Comparison of ENCODE assay signal across 8 mouse cellular contexts in the genomic region with DNA sequence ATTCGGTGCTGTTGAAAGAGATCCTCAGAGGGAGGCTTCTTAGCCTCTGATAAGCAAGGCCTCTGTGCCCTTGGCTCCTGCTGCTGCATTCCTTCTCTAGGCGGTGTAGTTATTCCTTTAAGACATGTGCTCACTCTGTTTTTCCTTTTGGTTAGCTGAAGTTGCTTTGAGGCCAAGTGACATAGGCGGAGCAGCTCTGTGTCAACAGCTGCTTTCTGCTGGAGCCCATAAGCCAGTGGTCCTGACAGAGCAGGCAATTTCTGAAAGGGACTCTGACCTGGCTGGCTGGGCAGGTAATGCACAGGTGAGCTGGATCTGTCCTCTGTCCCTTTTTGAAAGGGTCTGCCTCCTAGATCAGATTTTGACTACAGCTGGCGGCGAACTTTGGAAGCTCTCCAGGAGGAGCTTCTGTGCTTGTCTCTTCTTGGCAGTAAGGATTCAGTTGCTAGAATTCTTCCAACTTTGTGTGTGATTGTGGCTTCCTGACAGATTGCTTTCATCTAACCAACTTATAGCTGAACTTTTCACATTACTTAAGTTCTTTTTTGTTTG. TPM values are rescaled to one million over a fixed set of nuclear protein-coding genes. Genes with fewer than 3 reads are reported as not detected.
DNase-seq lines count a peak whose midpoint lies in the region; ATAC-seq and TF ChIP-seq lines count a peak whose summit lies in the region.

No protein-coding gene starts in this region.

- peak; percentile 49 for ATAC-seq in frontal cortex, adult (ENCODE audit: low TSS enrichment)

- no peak for DNase-seq in frontal cortex, postnatal 25 days (ENCODE audit: low spot score in 2 of 2)
- peak; percentile 59 for DNase-seq in brain, embryonic 14.5 days (ENCODE audit: low read depth)
- DNase-seq in heart, adult 9 months (ENCODE audit: low spot score in 2 of 2): peak; percentile 72 to 77
- peak; percentile 61 for DNase-seq in kidney, postnatal 14 days
- DNase-seq in lung, postnatal 4 days: peak; percentile 41 to 58
- DNase-seq in MN1 (ENCODE audit: low spot score): no peak
- no peak for DNase-seq in spleen, adult 18-20 months

- no peak for TF ChIP-seq POLR2A in brain, embryonic 14.5 days (IDR thresholded peaks at IDR 0.05; ENCODE audit: borderline replicate concordance, extremely low read depth, insufficient read depth, insufficient read length, poor library complexity, severe bottlenecking)

- TF ChIP-seq CTCF in brain, embryonic 14.5 days (IDR thresholded peaks at IDR 0.05; ENCODE audit: borderline replicate concordance, extremely low read depth, insufficient read depth, insufficient read length): no peak

RNA-seq across cellular contexts. Expression of gene Susd6, which starts 37.2 kb away (rescaled TPM):
- polyA plus RNA-seq in brain, embryonic 14.5 days (2012; rRNA removed): 21.7 and 23.2 TPM in 2 replicates

Comparison
In these comparisons a context has a peak if more than half of its experiments do, and no peak if none do; other contexts are left out.
1. DNase-seq: peak in brain, embryonic 14.5 days (single experiment), heart, adult 9 months (2 of 2), kidney, postnatal 14 days (single experiment) and lung, postnatal 4 days (2 of 2); none in frontal cortex, postnatal 25 days (0 of 2), MN1 (single experiment) and spleen, adult 18-20 months (0 of 2).